Mouse (Mus musculus) spleen, postnatal 36 days (tissue): ENCODE results near the gene Sclt1.
"Not testable (repeated sequence)": the region's sequence is repeated elsewhere in the genome, so short reads cannot be mapped to it uniquely, and the experiment has no call there.

ENCODE experiments used
- DNase-seq, 2 experiments: peaks; one replicate each; pipeline ENCODE4 v3.0.0; 2022; ENCODE audit warnings: low spot score in 2 of 2, mixed read lengths in 1 of 2

The Sclt1 gene

GRCm38 (mm10) chr3:41742278-41742934 lies at the start of gene Sclt1, which contains the start of gene D3Ertd751e:
Gene Sclt1 (minus strand): TSS chr3:41742514.
Gene D3Ertd751e (plus strand): TSS chr3:41742611.
- peak; percentile 94 to 96 for DNase-seq

DNA sequence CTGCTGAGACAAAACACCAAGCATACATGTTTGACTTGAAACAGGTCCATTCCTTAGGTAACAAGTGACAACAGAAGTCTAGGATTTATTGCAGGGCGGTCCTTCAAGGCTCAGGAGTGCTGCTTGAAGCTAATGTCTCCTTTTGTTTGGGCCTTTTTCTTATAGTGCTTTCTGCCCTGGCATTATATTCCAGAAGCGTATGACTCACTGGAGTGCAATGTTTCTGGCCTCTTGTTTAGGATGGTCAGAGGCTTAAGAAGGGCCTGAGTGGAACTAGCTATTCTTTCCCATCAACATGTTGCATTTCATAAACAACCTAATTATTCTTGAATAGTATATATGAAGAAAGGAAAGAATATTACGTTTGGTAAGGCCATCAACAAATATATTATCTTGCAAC lies 19.8 kb upstream of the Sclt1 start:
- no peak for DNase-seq

DNA sequence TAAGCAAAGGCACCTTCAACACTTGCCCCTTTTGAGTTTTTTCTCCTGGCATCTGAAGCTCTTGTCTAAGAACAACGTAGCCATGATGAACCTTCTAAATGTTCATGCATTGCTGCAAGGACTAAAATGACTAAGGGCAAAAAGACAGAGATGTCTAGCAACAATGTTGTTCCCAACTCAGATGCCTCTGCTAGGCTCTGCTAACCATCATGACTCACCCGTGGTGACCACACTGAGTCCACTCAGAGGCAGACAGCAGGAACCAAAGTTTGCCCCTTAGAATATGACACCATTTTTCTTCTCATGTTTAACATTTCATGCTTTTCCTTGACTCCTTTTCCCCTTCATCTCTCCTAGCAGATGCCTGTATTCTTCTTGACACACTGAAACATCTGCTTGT lies 12.2 kb upstream of the Sclt1 start:
- no peak for DNase-seq

DNA sequence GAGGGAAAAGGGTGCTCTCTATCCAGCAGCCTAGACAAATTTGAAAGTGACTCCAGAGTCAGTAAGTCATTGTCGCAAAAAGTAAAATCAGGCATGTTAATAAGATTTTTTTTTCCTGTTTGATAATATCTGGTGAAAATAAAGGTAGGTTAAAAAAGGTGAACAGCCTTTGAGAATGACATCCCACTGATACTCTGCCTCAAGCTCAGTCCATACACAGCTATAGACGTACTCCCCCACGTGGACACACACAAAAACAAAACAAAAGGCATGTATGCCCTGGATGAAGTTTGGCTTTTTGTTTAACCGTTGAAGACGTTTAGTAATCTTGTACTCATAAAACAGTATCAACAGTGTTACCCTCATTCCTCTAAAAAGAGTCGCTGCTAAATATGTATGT lies 1.1 kb upstream of the Sclt1 start:
- DNase-seq, result peak; percentile 6 to 11

DNA sequence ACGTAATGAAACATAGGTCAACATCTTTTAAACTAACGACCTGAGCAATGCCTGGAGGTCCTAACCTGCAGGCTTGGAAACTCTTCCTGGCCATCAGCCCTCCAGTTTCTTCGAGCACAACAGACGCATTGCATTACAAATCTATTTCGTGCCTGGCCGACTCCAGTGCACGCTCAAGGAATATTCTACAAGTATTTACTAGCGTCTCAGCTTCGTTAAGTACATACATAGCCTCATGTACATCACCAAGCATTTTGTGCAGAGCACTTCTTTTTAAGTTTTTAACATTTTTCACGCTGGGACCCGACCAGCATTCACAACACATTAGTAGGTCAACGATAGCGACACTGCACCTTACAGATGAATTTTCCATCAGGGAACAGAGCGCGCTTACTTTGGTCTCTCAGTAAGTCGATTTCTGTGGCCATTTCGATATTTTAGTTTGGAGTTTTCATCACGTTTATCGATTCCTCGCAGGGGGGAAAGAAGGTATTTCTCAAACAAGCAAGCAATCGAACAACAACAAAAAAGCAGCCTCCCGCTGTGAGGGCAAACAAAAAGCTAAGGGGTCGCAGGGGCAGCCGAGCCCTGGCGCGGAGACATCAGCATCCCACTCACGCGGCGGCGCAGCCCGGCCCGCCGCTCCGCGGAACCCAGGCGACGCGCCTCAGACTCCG lies 575 bp downstream of the Sclt1 start:
- no peak for DNase-seq

DNA sequence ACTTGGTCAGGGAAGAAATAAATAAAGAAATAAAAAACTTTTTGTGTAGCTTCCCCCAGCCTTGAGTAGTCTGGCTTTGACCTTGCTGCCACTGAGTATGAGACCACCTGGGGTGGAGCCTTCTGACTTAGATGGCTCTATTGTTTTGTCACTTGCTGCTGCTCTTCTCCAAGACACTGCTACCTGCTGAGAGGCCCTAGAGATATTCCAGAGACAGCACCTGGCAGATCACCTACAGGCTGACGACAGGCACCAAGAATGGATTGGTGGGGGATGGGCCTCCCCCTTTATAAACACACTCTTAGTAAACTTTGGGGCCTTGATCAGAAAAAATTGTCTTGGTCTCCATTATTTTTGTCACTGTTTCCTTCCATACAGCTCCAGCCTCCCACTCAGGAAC lies 46.6 kb downstream of the Sclt1 start:
- no peak for DNase-seq

GRCm38 (mm10) chr3:41692440-41693142 lies 49.7 kb downstream of the Sclt1 start:
- no peak for DNase-seq

GRCm38 (mm10) chr3:41690114-41690640 lies 52.1 kb downstream of the Sclt1 start:
- not testable (repeated sequence) for DNase-seq

DNA sequence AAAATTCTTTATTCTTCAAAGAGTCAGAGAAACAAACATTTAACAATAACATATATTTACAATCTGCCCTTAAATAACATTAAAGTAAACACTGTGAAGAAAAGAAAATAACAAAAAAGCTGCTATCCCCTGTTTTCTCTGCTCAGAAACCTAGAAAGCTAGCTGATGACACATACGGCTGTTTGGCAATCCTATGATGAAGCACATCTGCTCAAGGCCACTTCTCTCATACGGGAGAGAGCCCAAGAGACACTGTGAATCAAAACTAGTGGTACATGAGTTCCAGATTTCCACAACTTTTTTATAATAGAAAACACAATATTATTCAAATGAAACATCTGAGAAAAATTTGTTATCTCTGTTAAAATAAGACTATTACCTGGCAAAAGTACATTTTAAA lies 55.9 kb downstream of the Sclt1 start:
- no peak for DNase-seq

GRCm38 (mm10) chr3:41682084-41682483 lies 60.2 kb downstream of the Sclt1 start:
- DNase-seq, result no peak

DNA sequence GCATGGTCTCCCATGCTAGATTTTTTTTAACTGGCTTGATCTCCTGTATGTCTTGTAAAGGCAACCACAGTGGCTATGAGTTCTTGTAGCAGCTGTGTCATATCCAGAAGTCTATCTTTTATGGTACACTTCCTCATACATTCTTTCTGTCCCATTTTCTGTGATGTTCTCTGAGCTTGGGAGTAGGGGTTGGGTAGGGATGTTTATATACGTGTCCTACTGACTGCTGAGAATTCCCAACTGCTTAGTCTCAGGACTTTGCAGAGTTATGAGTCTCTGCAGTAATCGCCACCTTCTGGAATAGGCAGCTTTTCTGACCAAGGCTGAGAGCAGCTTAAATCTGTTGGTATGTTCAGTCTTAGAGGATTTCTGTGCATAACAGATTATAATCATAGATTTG lies 65.7 kb downstream of the Sclt1 start:
- no peak for DNase-seq

DNA sequence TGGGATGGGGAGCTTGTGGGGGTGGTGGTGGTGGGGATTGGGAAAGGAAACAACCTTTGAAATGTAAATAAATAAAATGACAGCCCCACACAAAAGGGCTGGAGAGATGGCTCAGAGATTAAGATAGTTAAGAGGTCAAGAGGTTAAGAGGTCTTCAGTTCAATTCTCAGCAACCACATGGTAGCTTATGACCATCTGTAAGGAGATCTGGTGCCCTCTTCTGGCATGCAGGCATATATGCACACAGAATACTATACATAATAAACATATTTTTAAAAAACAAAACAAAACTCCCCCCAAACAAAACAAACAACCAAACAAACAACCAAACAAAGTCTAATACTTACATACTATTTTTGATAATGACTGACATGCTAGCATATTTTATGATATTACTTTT lies 67.5 kb downstream of the Sclt1 start:
- no peak for DNase-seq

GRCm38 (mm10) chr3:41655642-41656041 lies 86.7 kb downstream of the Sclt1 start:
- no peak for DNase-seq

- no peak for DNase-seq
These were observed 121.3 kb downstream of the Sclt1 start for GRCm38 (mm10) chr3:41620971-41621370.

- DNase-seq, result no peak
These were observed 123.8 kb downstream of the Sclt1 start for GRCm38 (mm10) chr3:41618488-41618887.

GRCm38 (mm10) chr3:41618036-41618435 lies 124.3 kb downstream of the Sclt1 start:
- no peak for DNase-seq

- DNase-seq, result no peak
These were observed 127.9 kb downstream of the Sclt1 start for GRCm38 (mm10) chr3:41614230-41614985.

DNA sequence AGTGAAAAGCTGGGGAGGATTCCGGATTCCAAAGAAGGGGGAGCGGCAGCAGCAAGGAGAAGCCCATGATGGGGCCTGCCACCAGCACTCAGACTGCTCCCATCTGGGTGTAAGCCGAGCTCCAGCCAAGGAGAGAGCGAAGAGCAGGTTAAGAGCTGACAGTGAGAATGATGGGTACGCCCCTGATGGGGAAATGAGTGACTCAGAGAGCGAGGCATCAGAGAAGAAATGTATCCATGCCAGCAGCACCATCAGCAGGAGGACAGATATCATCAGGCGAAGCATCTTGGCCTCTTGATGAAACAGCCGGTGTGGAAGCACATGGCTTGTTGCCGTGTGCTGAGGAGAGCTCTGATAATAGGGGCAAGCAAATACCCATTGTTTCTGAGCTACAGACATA lies 128.6 kb downstream of the Sclt1 start:
- no peak for DNase-seq

DNA sequence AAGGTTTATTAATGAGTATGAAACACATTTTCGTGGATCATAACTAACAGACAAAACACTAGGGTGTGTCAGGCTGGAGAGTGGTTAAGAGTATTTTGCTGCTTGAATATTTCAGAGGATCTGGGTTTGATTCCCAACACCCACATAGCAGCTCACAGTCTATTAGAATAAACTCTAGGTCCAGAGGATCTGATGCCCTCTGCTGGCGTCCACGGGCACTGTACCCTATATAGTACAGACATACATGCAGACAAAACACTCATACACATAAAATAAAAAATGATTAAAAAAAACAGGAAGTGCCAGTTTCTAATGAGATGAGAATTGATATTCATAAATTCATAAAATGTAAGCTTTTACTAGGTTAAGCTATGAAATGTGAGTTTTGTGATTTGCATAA lies 130.1 kb downstream of the Sclt1 start:
- DNase-seq, result no peak

DNA sequence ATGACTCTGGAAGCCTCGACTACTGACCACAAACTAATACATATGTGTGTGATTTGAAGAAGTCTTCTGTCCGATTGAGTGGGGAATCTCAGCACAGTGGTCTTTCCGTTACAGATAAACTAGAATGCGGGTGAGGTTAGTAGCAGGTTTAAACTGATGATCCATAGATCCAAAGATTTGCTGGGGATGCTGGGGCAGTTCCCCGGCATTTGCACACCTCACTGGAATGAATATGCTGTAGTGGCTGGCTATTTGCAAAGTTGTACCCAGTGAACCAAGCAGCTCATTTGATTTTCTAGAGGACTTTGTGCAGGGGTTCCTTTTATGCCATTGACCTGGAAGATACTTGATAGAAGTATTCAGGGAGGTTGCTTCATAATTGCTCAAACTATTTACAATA lies 133.2 kb downstream of the Sclt1 start:
- no peak for DNase-seq

DNA sequence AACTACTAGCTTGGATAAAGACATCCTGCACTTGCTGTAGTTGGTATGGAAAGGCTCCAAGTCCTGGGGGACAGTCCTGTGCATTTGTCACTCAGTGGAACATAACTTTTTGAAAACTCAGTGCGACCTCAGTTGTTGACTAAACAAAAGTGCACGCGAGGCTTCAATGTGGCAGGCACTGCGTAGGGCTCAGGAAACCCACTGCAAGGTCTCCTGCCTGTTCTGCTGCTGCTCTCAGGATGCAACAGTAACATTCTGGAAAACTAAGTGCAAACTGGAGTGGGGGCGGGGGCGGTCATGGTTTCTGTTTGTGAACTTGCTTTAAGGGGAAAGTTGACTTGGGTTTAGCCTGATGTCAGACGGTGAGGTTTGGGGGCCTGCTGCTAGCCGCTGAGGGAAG lies 134.8 kb downstream of the Sclt1 start:
- DNase-seq, result no peak

DNA sequence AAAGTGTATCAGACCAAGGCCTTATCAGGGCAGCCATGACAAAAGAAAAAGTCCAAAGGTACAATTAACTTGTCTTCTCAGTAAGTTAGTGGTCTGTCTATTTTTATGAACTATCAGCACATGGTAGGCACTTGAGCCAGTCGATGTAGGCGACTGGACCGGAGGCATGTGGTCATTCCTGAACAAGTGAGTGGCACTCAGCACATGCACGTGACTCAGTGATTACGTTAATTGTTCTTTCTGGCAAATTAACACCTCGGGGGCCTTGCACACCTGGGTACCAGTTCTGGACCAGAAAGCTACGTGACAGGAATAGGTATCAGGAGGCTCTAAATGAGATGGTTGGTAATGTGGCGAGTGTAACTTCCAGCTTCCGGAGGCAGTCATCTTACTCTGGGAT lies 135.3 kb downstream of the Sclt1 start:
- DNase-seq, result no peak
